Mouse (Mus musculus) ES-Bruce4 (cell line): ENCODE results near the gene Klri1.

Experiments
- CTCF ChIP-seq: IDR thresholded peaks from one replicate; pipeline ENCODE4 v1.8.1; 2011; ENCODE audit warnings: low read depth, low read length
- EP300 ChIP-seq: IDR thresholded peaks from 2 replicates; pipeline ENCODE4 v1.6.1; 2011; ENCODE audit warnings: low read depth, low read length; ENCODE audit not compliant: insufficient read depth
- POLR2A ChIP-seq: IDR thresholded peaks from one replicate; pipeline ENCODE4 v1.8.1; 2011; ENCODE audit warnings: low read length; ENCODE audit not compliant: insufficient read depth

- TF ChIP-seq CTCF (no peak), POLR2A (no peak), EP300 (no peak)
These were observed 36.6 kb downstream of the Klri1 start for GRCm38 (mm10) chr6:129680379-129680778.
